Mouse (Mus musculus) lung, postnatal 0 days (tissue): ENCODE measurements around the gene Gm26566.

ENCODE experiments used
- CTCF ChIP-seq: IDR thresholded peaks from 2 replicates; pipeline ENCODE4 v1.5.1; 2016; ENCODE audit warnings: antibody characterized with exemption, mild to moderate bottlenecking
- EP300 ChIP-seq: IDR thresholded peaks from 2 replicates; pipeline ENCODE4 v1.6.1; 2016; ENCODE audit warnings: antibody characterized with exemption, mild to moderate bottlenecking, control low read depth

DNA sequence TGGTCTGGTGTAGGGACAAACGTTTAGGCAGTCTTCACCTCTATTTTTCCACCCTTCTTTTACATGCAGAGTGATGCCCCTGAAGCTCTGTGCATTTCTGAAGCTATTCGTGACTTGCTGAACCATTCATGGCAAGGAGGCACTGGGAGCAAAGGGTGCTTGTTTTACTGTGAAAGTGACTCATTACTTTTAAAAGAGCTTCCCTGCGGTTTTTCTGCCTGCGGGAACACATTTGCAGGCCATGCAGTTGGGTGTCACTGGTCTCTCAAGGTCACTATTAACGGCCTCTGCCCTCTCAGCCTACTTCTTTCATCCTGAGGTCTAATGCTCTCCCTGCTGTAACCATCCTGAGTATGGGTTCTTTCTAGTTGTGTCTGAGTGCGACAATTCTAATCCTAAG is 24.5 kb upstream of the Gm26566 start:
- TF ChIP-seq CTCF (no peak), EP300 (no peak)
